Mouse (Mus musculus) mature B cell (primary cell): ENCODE data around the gene Pkm.

ENCODE experiments used
- in situ Hi-C: fragments of 300-500 bp; cut with MboI; formaldehyde crosslinking; loops from 2 replicates; pipeline ENCODE4 v1.14.3; 2019

Pkm gene

DNA sequence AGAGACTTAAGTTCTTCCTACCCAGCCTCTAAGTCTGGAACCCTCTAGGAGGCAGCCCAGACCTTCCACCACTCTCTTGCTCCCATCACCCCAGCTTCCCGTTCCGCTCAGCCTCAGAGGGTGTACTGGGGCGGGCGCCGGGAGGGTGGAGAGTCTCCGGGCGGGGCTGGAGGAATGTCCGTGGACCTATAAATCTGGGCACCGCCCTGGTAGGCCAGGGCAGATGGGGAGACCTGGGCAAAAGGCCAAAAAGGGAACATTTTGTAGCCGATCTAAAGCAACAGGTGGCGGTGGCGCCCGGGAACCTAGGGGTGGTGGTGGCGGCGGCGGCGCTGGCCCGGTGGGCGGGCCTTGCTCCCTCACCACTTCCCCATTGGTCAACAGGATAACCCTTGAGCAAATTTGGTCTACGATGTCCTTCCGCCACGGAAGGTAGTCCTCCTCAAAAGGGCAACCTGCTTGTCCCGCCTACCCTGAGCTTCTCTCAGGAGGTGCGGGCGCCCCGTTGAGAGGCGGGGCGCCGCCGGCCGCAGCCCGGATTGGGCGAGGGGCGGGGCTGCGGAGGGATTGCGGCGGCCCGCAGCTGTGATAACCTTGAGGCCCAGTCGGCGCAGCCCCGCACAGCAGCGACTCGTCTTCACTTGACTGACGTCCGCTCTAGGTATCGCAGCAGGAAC lies at the start of gene Pkm:
Gene Pkm, plus strand, starts transcription at position 411 of the 677 bp plus-strand sequence.
- in situ Hi-C loops = no loop called here

DNA sequence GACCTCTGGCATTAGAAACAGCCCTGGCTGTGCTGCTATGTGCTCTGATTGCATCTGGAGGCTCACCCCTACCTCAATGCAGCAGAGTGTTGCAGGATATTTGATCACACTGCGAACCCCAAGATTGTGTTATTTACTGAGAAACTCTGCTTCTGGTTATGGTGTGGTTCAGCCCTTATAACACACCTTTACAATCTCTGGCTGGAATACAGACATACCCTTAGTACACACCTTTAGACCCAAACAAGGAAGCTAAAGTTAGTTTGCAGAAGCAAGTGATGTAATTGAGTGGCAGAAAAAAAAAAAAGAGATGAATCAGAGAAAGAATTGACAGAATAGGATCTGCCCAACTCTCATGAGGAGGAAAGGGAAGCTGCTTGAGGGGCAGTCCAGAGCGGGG lies 45.2 kb upstream of the Pkm start:
- in situ Hi-C loops = no loop called here

DNA sequence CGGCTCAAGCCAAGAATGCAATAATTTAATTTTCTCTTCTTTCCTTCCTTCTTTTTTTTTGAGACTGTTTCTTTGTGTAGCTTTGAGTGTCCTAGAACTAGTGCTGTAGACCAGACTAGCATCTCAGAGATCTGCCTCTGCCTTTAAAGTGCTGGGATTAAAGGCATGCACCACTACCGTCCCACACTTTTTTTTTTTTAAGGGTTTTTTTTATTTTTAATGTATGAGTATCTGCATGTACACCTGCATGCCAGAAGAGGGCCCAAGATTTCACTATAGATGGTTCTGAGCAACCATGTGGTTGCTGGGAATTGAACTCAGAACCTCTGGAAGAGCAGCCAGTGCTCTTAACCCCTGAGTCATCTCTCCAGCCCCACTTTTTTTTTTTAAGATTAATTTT lies 40.4 kb upstream of the Pkm start:
- in situ Hi-C loops = no loop called here

DNA sequence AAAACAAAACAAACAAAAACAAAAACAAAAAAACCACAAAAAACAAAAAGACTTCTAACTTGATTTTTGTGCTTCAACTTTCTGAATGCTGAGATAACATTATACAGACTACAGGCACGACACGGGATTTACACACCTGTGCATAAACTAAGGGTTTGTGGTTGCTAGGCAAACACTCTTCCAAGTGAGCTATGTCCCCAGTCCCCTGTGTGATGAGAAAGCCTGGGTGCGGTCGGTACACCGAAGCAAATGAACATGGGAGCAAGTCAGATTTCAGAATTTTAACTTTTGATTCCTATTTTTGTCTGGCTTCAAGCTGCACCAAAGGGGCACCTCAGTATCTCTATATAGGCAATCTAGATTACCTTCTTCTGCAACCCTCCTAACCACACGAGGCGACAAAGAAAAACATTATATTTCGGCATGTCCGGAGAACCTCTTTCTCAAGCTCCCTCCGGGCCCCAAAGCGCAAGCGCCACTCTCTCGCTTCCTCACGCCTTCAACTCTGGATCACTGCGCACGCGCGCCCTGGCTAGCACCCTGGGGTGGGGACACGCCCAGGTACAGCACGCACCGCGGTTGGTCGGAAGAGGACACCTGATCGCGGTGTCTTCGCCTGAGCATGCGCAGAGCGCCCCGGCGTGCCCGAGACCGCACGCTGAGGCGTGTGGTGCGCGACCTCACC lies 39.4 kb upstream of the Pkm start, which contains the start of gene Parp6:
Gene Parp6, plus strand, starts transcription at position 663 of the 685 bp plus-strand sequence.
- in situ Hi-C loops = no loop called here

DNA sequence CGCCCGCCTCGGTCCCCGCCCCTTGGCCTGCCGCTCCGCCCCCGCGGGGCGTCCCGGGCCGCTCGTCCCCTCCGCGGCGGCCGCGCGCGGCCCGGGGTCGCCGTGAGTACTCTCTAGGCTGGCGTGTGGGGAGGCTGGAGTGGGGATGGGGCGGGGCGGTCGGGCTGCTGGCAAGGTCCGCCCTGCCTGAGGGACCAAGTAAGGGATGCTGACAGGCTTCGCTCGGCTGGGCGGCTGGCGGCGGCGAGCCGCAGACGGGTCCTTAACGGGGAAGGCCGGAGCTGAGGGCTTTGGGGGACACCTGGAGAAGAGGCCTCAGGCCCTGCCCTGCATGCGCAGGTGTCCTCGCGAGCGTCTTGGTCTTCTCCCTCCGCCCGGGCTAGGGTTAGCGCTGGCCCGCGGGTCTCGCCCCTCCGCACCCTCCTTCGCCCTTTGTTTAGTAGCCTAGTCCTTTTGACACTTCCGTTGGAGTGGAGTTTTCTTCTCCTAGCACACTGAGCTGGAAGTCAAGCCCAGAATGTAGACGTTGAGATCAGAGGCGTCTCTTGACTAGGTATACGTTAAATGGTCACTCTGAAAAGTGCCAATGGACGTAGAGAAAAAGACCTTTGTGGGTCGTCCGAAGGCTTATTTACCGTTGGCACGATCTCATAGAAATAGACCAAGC lies 38.7 kb upstream of the Pkm start:
- in situ Hi-C loops = no loop called here

DNA sequence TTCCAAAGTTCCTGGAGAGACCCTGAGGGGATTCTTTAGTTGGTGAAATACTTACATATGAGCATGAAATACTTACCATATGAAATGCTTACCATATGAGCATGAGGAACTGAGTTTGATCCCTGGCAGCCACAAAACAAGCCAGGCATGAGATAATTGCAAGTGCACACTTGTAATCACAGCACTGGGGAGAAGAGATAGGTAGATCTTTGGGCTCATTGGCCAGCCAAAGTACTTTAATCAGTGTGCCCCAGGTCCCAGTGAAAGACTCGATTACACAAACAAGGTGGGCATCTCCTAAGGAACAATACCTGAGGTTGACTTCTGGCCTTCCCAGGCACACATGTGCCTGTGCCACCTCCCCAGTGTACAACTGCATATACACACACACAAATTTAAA lies 17.8 kb upstream of the Pkm start:
- in situ Hi-C loops = no loop called here

DNA sequence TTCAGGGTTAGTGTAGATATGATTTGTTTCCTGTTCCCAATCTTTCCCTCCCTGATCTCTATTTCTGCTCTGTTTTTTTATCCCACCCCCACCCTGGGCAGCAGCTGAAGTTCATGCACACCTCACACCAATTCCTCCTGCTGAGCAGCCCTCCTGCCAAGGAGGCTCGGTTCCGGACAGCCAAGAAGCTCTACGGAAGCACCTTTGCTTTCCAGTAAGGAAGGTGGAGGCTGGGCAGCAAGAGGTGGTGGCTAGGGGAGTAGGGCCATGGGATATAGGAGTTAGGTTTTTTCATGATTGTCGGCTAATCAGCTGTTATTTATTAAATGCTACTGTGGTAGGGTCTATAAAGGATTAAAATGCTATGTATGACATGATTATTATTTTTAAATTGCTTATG lies 16.2 kb upstream of the Pkm start:
- in situ Hi-C loops = no loop called here

DNA sequence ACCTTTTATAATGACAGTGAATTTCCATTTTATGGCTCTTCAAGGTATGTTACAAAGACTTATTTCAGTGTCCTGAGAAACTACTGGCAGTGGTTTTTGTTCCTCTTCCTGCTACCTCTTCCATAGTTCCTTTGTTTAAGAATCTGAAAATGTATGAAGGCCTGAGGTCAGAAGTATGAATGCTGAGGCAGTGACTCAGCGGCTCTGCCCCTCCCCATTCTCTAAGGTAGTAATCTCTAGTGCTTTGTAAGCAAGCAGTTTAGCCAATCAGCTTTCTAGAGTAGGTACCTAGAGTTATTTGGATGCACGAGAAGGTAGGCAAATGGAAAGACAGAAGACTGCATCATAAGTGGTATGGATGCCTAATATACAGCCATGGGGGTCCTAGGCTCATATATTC lies 14.8 kb upstream of the Pkm start:
- in situ Hi-C loops = no loop called here

DNA sequence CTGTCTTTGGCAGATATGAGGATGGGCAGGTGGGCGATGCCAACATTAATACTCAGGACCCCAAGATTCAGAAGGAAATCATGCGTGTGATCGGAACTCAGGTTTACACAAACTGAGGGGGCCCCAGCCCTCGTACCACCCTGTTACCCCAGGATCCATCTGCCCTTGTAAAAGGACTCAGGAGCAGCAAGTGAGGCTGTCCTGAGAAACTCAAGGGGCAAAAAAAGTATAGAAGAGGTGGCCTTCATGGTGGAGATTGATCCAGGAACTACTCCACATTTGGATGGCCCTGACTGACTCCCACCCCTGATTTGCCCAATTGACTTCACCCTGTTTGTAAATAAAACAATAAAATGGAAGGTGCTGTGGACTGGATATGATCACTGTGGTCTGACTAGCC lies 6.3 kb upstream of the Pkm start:
- in situ Hi-C loops = no loop called here

DNA sequence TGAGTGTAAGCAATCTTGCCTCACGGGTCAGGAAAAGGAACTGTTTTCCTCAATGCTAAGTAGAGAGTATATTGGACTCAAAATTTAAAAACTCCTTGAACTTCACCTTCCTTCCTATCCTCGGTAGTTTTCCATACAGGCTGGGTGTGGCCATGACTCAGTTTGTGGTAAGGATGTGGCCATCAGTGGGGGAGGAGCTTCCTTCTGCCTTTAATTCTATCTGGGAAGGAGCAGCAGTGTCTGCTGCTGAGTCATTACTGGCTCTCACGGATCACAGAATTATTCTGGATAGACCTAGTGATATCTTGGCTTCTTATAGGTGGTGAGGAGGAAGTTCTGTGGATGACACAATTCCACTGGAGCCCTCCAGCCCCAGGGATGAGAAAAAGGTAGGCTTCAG lies 2.8 kb upstream of the Pkm start:
- in situ Hi-C loops = no loop called here

DNA sequence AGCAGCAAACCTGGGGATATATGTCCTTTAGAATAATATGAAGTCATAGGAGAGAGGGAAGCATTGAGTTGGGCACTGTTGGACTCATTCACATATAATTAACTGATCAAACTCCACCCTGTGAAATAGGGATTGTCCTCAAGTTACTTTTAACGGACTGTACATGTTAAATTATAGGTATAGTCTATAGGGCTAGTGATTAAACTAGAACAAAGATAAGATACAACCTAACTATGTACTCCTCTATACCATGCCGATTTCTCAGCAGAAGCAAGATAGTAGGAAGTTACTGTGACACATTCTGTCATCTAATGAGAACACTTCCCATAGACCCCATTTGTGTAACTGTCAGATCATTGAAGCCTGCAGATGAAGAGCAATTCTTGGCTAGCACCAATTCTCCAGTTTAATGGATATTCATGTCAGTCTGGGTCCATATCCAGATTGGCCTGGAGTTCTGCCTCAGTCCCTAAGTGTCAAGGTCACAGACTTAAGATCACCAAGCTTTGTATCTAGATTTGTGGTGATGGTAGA lies 1.7 kb upstream of the Pkm start:
- in situ Hi-C loops = no loop called here

DNA sequence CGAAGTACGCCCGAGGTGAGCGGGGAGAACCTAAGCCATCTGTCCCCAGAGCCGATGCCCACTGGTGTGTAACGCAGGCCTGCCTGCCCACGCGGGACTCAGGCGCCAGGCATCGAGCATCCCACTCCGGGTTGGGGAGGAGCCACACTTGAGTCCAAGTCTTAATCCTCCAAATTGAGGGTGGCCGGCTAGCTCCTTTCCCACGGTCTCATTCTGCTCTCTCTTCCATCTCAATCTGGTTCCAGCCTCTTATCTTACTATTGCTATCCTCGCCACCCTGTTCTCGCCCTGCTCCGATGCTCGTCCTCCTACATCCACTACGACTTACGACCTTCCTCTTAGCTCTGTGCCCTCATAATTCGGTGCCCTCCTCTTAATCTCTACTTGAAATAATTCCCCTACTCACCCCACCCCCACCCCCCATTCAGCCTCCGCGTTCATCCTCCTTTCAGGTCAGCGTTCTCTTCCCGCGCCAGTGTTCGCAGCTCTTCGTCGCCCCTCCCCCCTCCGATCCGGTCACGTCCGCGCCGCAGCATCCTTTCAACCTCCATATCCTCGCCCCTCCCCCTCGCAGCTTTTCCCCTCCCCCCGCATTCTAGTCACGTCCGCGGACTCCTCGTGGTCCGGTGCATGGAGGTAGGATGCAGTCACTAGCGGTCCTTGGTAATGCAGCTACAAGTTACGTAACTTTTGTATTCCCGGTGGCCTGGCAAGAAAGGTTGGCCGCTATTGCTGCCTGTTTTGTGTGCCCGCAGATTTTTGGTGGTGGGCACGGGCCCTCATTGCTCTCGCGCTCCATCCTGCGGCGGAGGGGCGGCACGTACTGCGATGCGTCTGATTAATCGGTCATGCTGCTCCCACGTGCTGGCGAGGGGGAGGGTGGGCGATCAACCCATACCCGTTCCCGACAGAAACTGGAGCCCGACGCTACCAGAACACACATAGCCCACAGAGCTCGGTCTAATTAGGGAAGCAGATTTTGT lies 758 bp downstream of the Pkm start:
- in situ Hi-C loops = no loop called here

DNA sequence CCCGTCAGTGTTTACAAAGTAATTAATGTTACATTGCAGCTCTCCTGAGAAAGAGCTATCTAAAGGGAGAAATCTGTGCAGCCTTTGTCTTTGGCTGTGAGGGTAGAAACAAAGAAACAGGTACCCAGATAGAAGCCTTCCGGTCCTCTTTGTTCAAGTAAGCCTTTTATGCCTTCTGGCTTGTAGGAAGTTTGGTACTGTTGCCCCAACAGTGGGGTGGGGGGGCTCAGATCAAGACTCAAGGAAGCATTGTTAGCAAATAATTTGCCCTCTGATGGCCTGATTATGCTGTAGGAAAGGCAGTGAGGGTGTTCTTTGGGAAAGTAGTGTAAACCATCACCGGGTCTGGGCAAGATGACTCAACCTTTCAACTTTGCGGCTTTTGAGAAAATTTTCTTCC lies 2.0 kb downstream of the Pkm start:
- in situ Hi-C loops = no loop called here

DNA sequence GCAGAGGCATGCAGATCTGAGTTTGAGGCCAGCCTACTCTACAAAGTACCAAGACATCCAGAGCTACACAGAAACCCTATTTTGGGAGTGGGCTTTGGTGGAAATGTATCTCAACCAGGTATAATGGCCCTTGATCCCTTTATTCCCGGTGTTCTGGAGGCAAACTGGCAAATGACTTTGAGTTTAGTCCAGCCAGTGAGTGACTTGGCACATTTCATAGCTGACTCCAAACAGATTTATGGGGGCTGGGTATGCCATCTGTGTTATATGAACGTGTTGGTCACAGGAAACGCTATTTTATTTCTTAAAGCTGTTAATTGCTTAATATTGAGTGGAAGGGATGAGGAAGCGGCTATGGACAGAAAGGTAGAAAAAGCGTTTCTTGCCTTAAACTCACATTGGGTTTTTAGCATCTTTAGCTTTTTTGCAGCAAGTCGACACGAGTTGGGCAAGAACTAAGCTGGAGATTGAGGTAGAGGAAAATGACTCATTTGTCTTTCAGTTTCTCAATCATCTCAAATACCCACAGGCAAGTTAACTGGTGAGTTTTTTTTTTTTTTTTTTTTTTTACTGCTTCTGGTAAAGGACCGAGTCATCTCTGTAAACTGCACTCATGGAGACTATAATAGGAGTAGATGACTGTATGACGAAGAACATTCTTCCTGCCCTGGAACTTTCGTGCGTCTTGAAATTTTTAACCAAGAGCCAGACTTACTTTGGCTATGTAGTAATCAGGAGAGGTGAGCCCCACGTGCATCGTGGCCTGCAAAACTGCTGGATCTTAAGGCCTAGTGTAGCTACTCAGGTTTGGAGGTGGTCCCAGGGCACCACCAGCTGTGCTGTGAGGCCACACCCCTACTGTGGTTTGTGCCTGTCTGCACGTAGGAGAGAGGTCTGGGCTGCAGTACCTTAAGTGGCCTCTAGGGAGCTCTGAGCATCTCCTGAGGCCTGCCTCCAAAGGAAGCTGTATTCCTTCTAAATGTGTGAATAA lies 3.2 kb downstream of the Pkm start:
- in situ Hi-C loops = no loop called here

DNA sequence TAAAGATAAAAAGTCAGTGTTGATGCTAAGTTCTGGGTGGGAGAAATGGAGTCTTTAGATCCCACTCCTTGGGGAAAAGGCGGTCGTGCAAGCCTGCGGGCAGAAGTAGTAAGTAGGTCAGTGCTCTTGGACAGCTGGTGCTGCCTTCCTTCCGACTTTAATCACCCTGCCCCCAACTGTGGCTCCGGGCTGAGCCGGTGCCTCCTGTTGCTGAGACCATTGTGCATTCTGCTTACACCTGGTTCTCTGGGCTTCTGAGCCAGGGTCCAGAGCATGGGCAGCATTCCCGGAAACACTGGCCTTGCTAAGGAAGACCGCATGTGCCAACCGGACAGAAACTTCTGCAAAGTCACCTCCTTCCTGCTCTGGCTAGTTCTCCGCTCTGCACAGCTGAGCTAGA lies 4.3 kb downstream of the Pkm start:
- in situ Hi-C loops = no loop called here

DNA sequence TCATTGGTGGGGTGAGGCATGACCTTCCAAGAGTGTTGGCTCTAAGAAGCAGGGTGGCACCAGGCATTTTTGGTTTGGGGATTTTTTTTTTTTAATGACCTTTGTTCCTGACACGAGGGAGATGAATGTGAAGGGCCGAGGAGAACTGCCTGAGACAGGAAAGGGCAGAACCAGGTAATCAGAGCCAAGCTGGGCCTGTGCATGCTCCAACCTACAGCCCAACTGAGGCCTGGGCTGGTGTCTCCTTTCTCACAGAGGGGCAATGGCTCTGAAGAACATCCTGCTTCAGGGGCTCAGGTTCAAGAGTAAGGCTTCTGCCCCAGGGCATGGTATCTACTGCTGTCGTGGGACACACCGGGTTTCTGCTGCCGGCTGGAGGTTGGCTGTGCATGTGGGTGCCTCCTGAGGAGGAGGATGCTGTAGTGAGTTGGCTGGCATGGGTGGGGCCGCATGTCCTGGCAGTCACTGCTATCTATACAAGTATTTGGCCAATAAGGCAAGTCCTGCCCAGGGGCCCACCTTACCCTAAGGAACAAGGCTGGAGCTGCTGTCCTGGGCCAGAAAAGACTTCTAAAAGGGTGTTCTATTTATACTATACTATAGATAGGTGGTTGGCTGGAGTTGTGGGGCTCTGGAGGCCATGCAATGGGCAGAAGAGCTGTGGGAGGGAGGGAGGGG lies 5.3 kb downstream of the Pkm start:
- in situ Hi-C loops = no loop called here

DNA sequence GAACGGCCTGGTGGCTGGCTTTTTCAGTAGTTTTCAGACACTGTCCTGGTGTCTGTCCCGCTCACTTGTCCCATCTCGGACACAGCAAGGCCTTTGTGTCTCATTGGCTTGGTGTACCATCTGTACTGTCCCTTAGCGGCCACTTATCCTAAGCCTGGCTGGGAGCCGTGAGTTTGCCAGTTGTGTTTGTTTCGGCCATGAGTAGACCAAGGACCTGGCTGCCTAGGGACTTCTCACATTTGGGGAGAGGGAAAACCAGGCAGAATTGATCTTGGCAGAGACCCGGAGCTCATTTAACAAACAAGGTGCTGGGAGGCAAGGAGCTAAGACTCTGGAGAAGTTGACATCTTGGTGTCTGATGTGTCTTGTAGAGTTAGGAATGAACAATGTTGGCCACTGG lies 7.1 kb downstream of the Pkm start:
- in situ Hi-C loops = no loop called here

DNA sequence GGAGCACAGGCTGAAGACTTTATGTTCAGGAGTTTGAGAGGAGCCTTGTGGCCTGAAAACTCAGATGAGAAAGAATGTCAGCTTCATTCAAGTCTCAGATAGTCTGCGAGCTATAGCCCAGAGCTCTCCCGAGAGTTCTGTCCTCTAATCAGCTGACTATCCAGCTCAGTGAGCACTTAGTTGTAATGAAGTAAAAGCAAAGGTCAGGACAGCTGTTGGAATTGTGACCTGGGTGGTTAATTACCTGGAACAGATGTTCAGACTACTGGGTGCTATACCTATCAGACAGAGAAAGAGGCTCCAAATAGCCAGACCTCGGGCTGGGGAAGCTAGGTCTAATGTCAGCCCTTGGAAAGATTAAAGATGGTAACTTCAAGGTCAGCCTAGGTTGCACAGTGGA lies 7.8 kb downstream of the Pkm start:
- in situ Hi-C loops = no loop called here

DNA sequence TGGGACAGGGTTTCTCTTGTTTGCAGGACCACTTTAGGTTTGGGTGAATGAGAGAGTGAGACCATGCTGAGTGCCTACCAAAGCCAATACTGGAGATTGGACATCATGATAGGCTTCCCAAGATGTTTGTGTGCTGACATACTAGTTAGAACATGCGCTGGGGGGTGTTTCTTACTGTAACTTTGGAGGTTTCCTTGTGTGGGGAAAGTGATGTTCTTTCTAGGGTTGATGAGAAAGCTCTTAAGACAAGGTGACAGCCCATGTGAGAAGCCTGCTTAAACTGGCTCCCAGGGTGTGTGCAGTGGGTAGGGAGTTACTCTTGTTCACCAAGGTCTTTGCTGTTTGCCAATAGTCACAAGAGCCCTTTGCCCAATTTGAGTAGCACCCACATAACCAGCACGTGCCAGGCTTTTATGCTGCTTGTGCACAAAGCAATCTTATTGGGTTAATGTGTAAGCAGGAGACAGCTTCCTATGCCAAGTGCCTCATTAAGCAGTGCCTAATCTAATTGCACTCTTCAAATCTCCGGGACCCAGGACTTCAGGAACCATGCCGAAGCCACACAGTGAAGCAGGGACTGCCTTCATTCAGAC lies 8.6 kb downstream of the Pkm start:
- in situ Hi-C loops = no loop called here

DNA sequence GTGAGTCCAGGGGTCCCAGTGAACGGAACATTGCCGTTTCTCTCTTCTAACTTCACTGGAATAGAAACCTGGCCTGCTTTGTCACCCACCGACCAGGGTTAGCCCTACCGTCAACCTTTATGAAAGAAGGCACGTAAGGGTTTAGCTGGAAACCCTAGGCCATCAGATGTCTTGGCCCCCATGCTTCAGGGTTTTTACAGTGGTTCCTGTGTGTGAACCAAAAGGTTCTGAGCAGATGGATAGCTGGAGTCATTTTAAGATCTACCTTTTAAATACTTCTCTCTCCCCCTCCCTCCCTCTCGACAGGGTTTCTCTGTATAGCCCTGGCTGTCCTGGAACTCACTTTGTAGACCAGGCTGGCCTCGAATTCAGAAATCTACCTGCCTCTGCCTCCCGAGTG lies 9.8 kb downstream of the Pkm start:
- in situ Hi-C loops = no loop called here
